Mouse (Mus musculus) naive thymus-derived CD4-positive, alpha-beta T cell, adult 2 months (primary cell): ENCODE results near the gene Gm20431.

Experiments
- DNase-seq: peaks from one replicate; pipeline ENCODE4 v3.0.0-alpha.2; 2011; ENCODE audit warnings: low read depth

Gm20431 gene

GRCm38 (mm10) chr2:167599195-167599594 lies 62.1 kb downstream of the Gm20431 start:
- DNase-seq, result no peak

GRCm38 (mm10) chr2:167597492-167598186 lies 63.7 kb downstream of the Gm20431 start:
- no peak for DNase-seq

GRCm38 (mm10) chr2:167596726-167597491 lies 64.4 kb downstream of the Gm20431 start:
- no peak for DNase-seq

- no peak for DNase-seq
These were observed 65.0 kb downstream of the Gm20431 start for GRCm38 (mm10) chr2:167596262-167596661.

GRCm38 (mm10) chr2:167595761-167596171 lies 65.5 kb downstream of the Gm20431 start:
- no peak for DNase-seq

- DNase-seq, result no peak
These were observed 66.8 kb downstream of the Gm20431 start for GRCm38 (mm10) chr2:167594444-167594934.

GRCm38 (mm10) chr2:167593551-167594250 lies 67.6 kb downstream of the Gm20431 start:
- no peak for DNase-seq

GRCm38 (mm10) chr2:167588774-167589577 lies 72.3 kb downstream of the Gm20431 start:
- DNase-seq, result peak; percentile 62

- DNase-seq, result no peak
These were observed 74.3 kb downstream of the Gm20431 start for GRCm38 (mm10) chr2:167586976-167587375.

GRCm38 (mm10) chr2:167586041-167586440 lies 75.3 kb downstream of the Gm20431 start:
- no peak for DNase-seq

GRCm38 (mm10) chr2:167585273-167585672 lies 76.0 kb downstream of the Gm20431 start:
- DNase-seq, result no peak

GRCm38 (mm10) chr2:167583161-167583952 lies 77.9 kb downstream of the Gm20431 start:
- no peak for DNase-seq

- DNase-seq, result peak; percentile 51
These were observed 82.8 kb downstream of the Gm20431 start for GRCm38 (mm10) chr2:167578521-167578920.

- no peak for DNase-seq
These were observed 84.0 kb downstream of the Gm20431 start for GRCm38 (mm10) chr2:167577186-167577785.

- DNase-seq, result no peak
These were observed 85.1 kb downstream of the Gm20431 start for GRCm38 (mm10) chr2:167576121-167576620.

GRCm38 (mm10) chr2:167575581-167575980 lies 85.7 kb downstream of the Gm20431 start:
- no peak for DNase-seq

- DNase-seq, result no peak
These were observed 86.5 kb downstream of the Gm20431 start for GRCm38 (mm10) chr2:167574814-167575213.

GRCm38 (mm10) chr2:167571442-167572220 lies 89.7 kb downstream of the Gm20431 start:
- no peak for DNase-seq

- no peak for DNase-seq
These were observed 90.5 kb downstream of the Gm20431 start for GRCm38 (mm10) chr2:167570815-167571214.
